Mouse (Mus musculus): ENCODE measurements at regions not wholly inside any gene's neighbourhood (a gene's known extent, or its start where the extent isn't known, plus 50 kb on each side); places are given as distances from the start of the nearest gene placed in this dataset.
A peak's percentile ranks its signal among the peaks of the same experiment; 100 is the strongest.

GRCm38 (mm10) chrX:121533360-121533759, 863.8 kb downstream of the Nap1l3 start:
- DNase-seq: no peak

- no peak for DNase-seq
Measured at GRCm38 (mm10) chrX:121519830-121520229, 877.4 kb downstream of the Nap1l3 start.

GRCm38 (mm10) chrX:121497727-121498126, 899.5 kb downstream of the Nap1l3 start:
- DNase-seq: no peak

- no peak for DNase-seq
Measured at GRCm38 (mm10) chrX:121497219-121497618, 900.0 kb downstream of the Nap1l3 start.

GRCm38 (mm10) chrX:121479402-121479989, 917.7 kb downstream of the Nap1l3 start:
- DNase-seq: peak; percentile 0

- no peak for DNase-seq
Measured at GRCm38 (mm10) chrX:121429078-121429477, 968.1 kb downstream of the Nap1l3 start.
